Mouse (Mus musculus): Measurements from ENCODE around the gene Taar2. TPM values are rescaled to one million over a fixed set of nuclear protein-coding genes. Genes with fewer than 3 reads are reported as not detected.

Taar2 gene
- total and polyA plus RNA-seq, 3 experiments, result not detected

GRCm38 (mm10) chr10:23951714-23952113 lies 13.3 kb downstream of the Taar2 start:
- in situ Hi-C loops (cut with MboI; ENCODE audit: low pct_ligation_motif_present, low pct_unique_long_range_greater_than_20kb, low sequenced_read_pairs) (loop anchor here (25.0 kb wide), 1 partner anchor 361 kb away; no protein-coding TSS in a partner anchor), dilution Hi-C loops (cut with MboI; ENCODE audit: extremely low pct_ligation_motif_present, extremely low pct_unique_long_range_greater_than_20kb, low sequenced_read_pairs) (no loop called here)
- Histone ChIP-seq H3K4me2 (ENCODE audit: insufficient read depth, low read depth, poor library complexity, severe bottlenecking) (no peak overlapping the region), H3K27me3 (replicated peaks) (no peaks in the 10 kb centered on the region), H3K79me2 (replicated peaks; ENCODE audit: control insufficient read depth, extremely low read depth, insufficient read depth, poor library complexity, severe bottlenecking) (no peaks in the 10 kb centered on the region), H3K4me3 (replicated peaks in 1 of 3; ENCODE audit: low read depth in 2 of 3, low read length in 2 of 3, poor library complexity in 1 of 3) (no peak overlapping the region), H3K4me1 (ENCODE audit: control insufficient read depth in 1 of 2, insufficient read depth in 2 of 2) (peaks cover 0 to 8% of the 10 kb centered on the region in 2 experiments; a peak in 1 of 4 replicates), H3K36me3 (replicated peaks in 1 of 2; ENCODE audit: control insufficient read depth in 1 of 2, insufficient read depth in 1 of 2, low read length in 1 of 2) (no peaks in the 10 kb centered on the region), H3K27ac (ENCODE audit: insufficient read depth, low read depth) (no peak overlapping the region), H3K9me3 (replicated peaks; ENCODE audit: low read length) (no peaks in the 10 kb centered on the region), H3K9ac (ENCODE audit: insufficient read depth, low read depth) (no peak overlapping the region)
- no peak for DNase-seq (ENCODE audit: extremely low read depth)
- TF ChIP-seq EP300 (IDR thresholded peaks at IDR 0.05; ENCODE audit: low read length), result 0 out of 2 replicates have a peak, but pooled peaks have one; percentile 32
- no peak for TF ChIP-seq NRF1 (IDR thresholded peaks at IDR 0.05; ENCODE audit: low read depth, low read length)
- TF ChIP-seq ZKSCAN1 (IDR thresholded peaks at IDR 0.05; ENCODE audit: borderline replicate concordance, low read depth, low read length), result no peak

- Histone ChIP-seq H3K27me3 (replicated peaks) (no peaks in the 10 kb centered on the region), H3K9ac (ENCODE audit: insufficient read depth, low read depth) (no peak overlapping the region), H3K4me2 (ENCODE audit: insufficient read depth, low read depth, poor library complexity, severe bottlenecking) (no peak overlapping the region), H3K27ac (ENCODE audit: insufficient read depth, low read depth) (no peak overlapping the region), H3K79me2 (replicated peaks; ENCODE audit: control insufficient read depth, extremely low read depth, insufficient read depth, poor library complexity, severe bottlenecking) (no peaks in the 10 kb centered on the region), H3K9me3 (replicated peaks; ENCODE audit: low read length) (no peaks in the 10 kb centered on the region), H3K36me3 (replicated peaks in 1 of 2; ENCODE audit: control insufficient read depth in 1 of 2, insufficient read depth in 1 of 2, low read length in 1 of 2) (no peaks in the 10 kb centered on the region), H3K4me1 (ENCODE audit: control insufficient read depth in 1 of 2, insufficient read depth in 2 of 2) (peaks cover 4 to 12% of the 10 kb centered on the region in 2 experiments), H3K4me3 (replicated peaks in 1 of 3; ENCODE audit: low read depth in 2 of 3, low read length in 2 of 3, poor library complexity in 1 of 3) (no peak overlapping the region)
- TF ChIP-seq TCF12 (IDR thresholded peaks at IDR 0.05; ENCODE audit: low read depth, low read length) (no peak), JUND (conservative IDR thresholded peaks at IDR 0.05; ENCODE audit: low read depth, low read length) (no peak), CTCF (conservative IDR thresholded peaks at IDR 0.05 in 1 of 2, IDR thresholded peaks at IDR 0.05 in 1 of 2; ENCODE audit: low read depth in 2 of 2, low read length in 2 of 2) (no peak), TBP (conservative IDR thresholded peaks at IDR 0.05; ENCODE audit: low read depth, low read length) (no peak), USF2 (conservative IDR thresholded peaks at IDR 0.05; ENCODE audit: low read depth, low read length) (no peak), CHD1 (IDR thresholded peaks at IDR 0.05; ENCODE audit: low read depth, low read length) (no peak), ZNF384 (IDR thresholded peaks at IDR 0.05; ENCODE audit: low read depth, low read length) (no peak), SIN3A (IDR thresholded peaks at IDR 0.05; ENCODE audit: low read length) (no peak), MYC (IDR thresholded peaks at IDR 0.05; ENCODE audit: low read depth, low read length) (no peak)
- dilution Hi-C loops (cut with MboI; ENCODE audit: extremely low pct_ligation_motif_present, extremely low pct_unique_long_range_greater_than_20kb, low sequenced_read_pairs) (no loop called here), in situ Hi-C loops (cut with MboI; ENCODE audit: low pct_ligation_motif_present, low pct_unique_long_range_greater_than_20kb, low sequenced_read_pairs) (loop anchor here (25.0 kb wide), 1 partner anchor 353 kb away; no protein-coding TSS in a partner anchor)
- DNase-seq (ENCODE audit: extremely low read depth), result no peak
Measured at GRCm38 (mm10) chr10:23959071-23959470, 20.7 kb downstream of the Taar2 start.

- Histone ChIP-seq H3K79me2 (replicated peaks; ENCODE audit: control insufficient read depth, extremely low read depth, insufficient read depth, poor library complexity, severe bottlenecking) (no peaks in the 10 kb centered on the region), H3K36me3 (replicated peaks in 1 of 2; ENCODE audit: control insufficient read depth in 1 of 2, insufficient read depth in 1 of 2, low read length in 1 of 2) (no peaks in the 10 kb centered on the region), H3K27me3 (replicated peaks) (no peaks in the 10 kb centered on the region), H3K9me3 (replicated peaks; ENCODE audit: low read length) (no peaks in the 10 kb centered on the region), H3K4me2 (ENCODE audit: insufficient read depth, low read depth, poor library complexity, severe bottlenecking) (no peak within 1 kb of the TSS), H3K9ac (ENCODE audit: insufficient read depth, low read depth) (no peak within 1 kb of the TSS), H3K27ac (ENCODE audit: insufficient read depth, low read depth) (no peak within 1 kb of the TSS), H3K4me3 (replicated peaks in 1 of 3; ENCODE audit: low read depth in 2 of 3, low read length in 2 of 3, poor library complexity in 1 of 3) (no peak within 1 kb of the TSS), H3K4me1 (ENCODE audit: control insufficient read depth in 1 of 2, insufficient read depth in 2 of 2) (peaks cover 4 to 12% of the 10 kb centered on the region in 2 experiments)
- TF ChIP-seq GABPA (IDR thresholded peaks at IDR 0.05; ENCODE audit: insufficient replicate concordance, low read depth, low read length) (no peak), RCOR1 (conservative IDR thresholded peaks at IDR 0.05; ENCODE audit: low read depth, low read length) (no peak), PAX5 (IDR thresholded peaks at IDR 0.05; ENCODE audit: low read length) (no peak), POLR2AphosphoS2 (IDR thresholded peaks at IDR 0.05; ENCODE audit: low read depth, low read length) (no peak), EP300 (IDR thresholded peaks at IDR 0.05; ENCODE audit: low read length) (no peak)
- dilution Hi-C loops (cut with MboI; ENCODE audit: extremely low pct_ligation_motif_present, extremely low pct_unique_long_range_greater_than_20kb, low sequenced_read_pairs) (no loop called here), in situ Hi-C loops (cut with MboI; ENCODE audit: low pct_ligation_motif_present, low pct_unique_long_range_greater_than_20kb, low sequenced_read_pairs) (loop anchor here (25.0 kb wide), 1 partner anchor 352 kb away; no protein-coding TSS in a partner anchor)
- peak; percentile 5 for DNase-seq (ENCODE audit: extremely low read depth)
Measured at GRCm38 (mm10) chr10:23960444-23960915, 22.1 kb downstream of the Taar2 start, which contains the start of gene Taar4. TSS of gene Taar4 (plus strand) at chr10:23960494.
